Mouse (Mus musculus) left cerebral cortex, postnatal 10 days (tissue): ENCODE data around the gene 2210016F16Rik. TPM values are rescaled to one million over a fixed set of nuclear protein-coding genes. Genes with fewer than 3 reads are reported as not detected.
"Not testable (repeated sequence)": the region's sequence is repeated elsewhere in the genome, so short reads cannot be mapped to it uniquely, and the experiment has no call there.

ENCODE experiments used
- DNase-seq, 2 experiments: peaks; one replicate each; pipeline ENCODE4 v3.0.0; 2021 to 2022; ENCODE audit warnings: low spot score in 2 of 2, mixed read lengths in 1 of 2; ENCODE audit errors: extremely low spot score in 1 of 2
- intact Hi-C: fragments of 180-260 bp; cut with DNase I; formaldehyde crosslinking; loops from one replicate; pipeline ENCODE4 v1.15.1; 2025
- total RNA-seq, 2 experiments: library from RNA; stranded (reverse); gene quantifications; 2 replicates each; pipeline ENCODE4 v1.2.3; 2021

Gene 2210016F16Rik
- total RNA-seq, 2 experiments from 2014 or later, result 4.7 to 5.6 TPM

DNA sequence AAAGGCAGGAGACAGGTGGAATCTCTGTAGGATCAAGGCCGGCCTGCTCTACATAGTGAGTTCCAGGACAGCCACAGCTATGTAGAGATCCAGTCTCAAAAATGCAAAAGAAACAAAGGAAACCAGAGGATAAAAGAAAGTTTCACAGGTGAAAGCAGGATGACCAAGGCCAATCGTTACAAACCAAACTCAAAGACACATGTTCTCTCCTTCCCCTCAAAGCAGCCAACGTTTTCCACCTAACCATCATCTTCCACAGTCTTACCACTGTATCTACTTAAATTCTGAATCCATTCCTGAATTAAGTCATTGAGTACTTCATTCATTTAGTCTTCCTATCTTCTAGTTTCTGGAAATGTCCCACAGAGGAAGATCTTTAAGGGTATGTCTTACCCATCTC is 3.4 kb upstream of the 2210016F16Rik start:
- DNase-seq, result no peak
- intact Hi-C loops, result loop anchor here (5.0 kb wide), 3 partner anchors 101 to 231 kb away; partner anchors contain the start of gene Idnk

DNA sequence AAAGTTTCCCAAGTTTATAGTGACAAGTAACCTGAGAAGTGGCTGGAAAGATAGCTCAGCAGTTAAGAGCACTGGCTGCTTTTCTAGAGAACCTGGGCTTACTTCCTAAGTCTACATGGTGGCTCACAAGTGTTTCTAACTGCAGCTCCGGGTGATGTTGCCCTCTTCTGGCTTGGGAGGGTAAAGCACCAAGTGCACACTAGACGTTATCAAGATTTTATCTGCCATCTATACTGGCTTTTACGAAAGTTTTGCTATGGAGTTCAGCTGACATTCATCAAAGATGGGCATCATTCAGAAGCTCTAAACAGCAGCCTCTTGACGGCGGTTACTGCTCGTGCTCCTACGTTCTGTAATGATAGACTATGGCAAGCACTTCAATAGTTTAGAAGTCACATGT is 2.9 kb upstream of the 2210016F16Rik start:
- peak; percentile 70 to 77 for DNase-seq
- intact Hi-C loops, result loop anchor here (5.0 kb wide), 3 partner anchors 101 to 231 kb away; partner anchors contain the start of gene Idnk

DNA sequence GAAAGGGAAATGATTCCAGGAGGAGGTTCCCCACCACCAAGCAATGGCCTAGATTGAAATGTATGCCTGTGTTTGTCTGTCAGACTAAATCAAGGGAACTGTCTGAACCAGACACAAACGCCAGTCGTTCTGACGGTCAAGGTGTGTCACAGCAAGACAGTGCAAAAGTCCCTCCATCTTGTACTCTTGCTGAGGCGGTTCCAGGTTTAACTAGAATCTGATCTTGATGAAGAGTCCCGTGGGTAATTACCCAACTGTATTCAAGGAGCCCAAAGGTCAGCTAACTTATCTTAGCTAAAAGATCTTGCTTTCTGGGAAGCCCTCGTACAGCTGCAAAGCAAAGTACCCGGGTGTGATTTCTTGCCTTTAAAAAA is 509 bp upstream of the 2210016F16Rik start:
- intact Hi-C loops, result loop anchor here (5.0 kb wide), 3 partner anchors 98 to 228 kb away; partner anchors contain the start of gene Idnk
- DNase-seq, result no peak

DNA sequence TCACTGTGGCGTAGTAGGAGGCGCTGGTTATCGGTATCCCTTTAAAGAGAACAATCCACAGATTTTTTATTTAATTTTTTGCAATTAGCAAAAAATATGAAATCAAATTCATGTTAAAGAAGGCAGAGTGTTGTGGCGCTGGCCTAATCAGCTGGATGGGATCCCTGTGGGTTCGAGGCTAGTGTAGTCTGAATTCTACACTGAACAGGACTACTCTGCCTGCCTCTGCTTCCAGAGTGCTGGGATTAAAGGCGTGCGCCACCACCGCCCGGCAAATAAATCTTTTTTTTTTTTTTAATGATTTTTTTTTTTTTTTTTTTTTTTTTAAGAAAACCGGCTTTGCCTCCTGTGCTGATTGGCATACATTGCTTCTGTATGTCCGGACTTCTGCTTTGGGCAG is 654 bp downstream of the 2210016F16Rik start:
- no peak for DNase-seq
- intact Hi-C loops, result no loop called here

DNA sequence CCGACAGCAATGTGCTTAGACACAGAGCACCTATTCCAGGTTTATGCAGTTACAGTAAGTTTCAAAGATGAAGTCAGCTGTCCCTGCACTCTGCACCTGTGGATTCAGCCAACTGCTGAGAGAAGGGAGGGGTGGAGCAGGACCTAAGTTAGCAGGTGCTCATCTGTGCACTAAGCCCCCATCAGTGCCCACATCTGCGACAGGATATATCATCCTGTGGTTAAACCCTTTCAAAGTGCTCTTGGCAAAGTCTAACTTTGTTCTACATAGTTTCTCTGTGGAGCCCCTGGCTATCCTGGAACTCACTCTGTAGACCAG is 11.9 kb downstream of the 2210016F16Rik start:
- intact Hi-C loops, result no loop called here

DNA sequence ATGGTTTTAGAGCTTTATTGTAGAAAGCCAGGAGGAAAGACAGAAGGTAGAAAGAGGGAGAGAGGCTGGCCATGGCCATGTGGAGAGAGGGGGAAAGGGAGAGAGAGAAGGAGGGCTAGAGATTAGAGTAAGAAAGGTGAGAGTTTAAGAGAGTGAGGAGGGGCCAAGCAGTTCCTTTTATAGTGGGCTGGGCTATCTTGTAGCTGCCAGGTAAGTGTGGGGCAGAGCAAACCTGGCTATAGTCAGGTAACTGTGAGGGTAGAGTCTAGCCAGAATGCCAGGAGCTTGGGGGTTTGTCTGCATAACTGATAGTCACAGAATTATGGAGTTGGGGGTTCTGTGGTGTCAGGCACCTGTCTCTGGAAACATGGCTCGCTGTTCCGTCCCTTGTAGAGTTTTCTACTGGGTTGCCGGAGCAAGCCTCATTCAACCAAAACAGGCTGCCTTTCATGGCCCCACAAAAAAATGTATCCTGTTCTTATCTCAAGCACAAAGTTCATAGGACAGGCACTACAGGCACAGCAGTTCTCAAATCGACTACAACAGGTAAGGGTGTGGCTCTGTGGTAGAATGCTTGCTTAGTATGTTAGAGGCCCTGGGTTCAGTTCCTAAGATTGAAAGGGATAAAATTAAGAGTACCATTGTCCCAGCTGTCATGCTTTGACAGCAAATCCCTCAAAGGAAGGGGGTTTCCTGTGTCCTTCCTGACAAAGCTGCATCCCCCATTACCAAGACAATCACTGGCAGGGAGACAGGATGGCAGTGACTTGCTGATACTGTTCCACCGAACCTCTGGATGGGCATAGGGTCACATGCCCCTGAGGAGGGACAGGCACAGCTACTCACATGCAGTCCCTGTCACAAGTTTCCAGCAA is 12.5 kb downstream of the 2210016F16Rik start:
- no peak for DNase-seq
- intact Hi-C loops, result no loop called here

More for the DNA sequence above, 11.9 kb downstream of the 2210016F16Rik start:
- no peak for DNase-seq

DNA sequence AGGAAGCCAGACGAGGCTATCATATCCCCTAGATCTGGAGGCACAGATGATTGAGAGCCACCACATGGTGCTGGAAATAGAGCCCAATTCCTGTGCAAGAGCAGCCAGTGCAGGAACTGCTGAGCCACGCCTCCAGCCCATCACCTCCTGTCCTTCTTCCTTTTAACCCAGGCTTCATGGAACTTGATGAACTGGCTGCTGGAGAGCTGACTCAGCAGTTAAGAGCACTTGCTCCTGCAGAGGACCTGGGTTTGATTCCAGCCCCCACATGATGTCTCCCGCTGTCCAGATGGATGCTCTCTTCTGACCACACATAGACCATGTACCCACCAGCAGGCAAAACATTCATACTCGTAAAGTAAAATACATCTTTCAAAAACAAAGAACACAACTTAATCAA is 16.2 kb downstream of the 2210016F16Rik start:
- no peak for DNase-seq
- intact Hi-C loops, result no loop called here

DNA sequence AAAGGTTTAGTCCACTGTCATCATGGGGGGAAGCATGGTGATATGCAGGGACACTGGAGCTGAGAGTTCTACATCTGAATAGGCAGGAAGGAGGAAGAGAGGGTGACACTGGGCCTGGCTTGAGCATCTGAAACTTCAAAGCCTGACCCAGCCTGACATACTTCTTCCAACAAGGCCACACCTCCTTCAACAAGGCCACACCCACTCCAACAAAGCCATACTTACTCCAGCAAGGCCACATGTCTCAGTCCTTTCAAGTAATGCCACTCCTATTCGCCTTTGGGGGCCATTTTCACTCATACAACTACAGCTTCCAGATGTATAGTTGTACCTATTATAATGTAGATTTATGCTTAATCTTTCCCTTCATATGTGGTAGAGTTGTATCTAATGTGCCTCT is 17.4 kb downstream of the 2210016F16Rik start:
- intact Hi-C loops, result no loop called here
- no peak for DNase-seq

DNA sequence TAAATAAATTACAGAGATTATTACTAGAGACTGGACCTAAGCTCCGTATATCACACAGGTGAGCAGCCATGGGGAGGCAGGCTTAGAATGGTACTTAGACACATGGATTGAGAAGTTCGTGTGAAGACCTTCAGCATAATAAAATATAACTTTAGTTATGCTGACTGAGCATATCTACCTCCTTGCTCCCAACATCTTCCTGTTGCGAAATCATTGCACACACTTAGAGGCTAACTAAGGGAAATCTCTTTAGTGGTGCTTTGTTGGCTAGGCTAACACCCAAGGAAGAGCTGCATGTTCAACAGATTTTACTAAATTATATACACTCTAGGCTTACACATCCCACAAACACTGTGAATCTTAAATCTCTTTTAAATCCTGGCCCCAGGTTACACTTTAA is 18.7 kb downstream of the 2210016F16Rik start:
- intact Hi-C loops, result no loop called here
- DNase-seq, result no peak

DNA sequence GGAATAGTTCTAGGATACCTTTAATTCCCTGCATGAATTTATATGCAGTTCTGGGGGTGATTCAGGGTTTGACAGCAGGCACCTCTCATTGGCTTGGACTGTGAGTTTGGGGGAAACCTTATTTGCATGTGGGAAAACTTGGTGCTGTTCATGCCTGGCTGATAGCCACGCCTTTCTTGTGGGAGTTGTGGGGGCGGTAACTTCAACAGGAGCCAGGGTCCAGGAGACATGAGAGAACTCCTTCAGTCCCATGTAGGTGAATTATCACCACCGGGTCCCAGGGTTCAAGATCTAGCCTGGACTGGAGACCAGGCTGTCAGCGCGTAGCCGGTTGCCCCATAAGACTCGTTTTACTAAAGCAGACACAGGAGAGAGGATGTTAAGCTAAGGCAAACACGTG is 19.8 kb downstream of the 2210016F16Rik start:
- DNase-seq, intact Hi-C loops: not testable (repeated sequence)

DNA sequence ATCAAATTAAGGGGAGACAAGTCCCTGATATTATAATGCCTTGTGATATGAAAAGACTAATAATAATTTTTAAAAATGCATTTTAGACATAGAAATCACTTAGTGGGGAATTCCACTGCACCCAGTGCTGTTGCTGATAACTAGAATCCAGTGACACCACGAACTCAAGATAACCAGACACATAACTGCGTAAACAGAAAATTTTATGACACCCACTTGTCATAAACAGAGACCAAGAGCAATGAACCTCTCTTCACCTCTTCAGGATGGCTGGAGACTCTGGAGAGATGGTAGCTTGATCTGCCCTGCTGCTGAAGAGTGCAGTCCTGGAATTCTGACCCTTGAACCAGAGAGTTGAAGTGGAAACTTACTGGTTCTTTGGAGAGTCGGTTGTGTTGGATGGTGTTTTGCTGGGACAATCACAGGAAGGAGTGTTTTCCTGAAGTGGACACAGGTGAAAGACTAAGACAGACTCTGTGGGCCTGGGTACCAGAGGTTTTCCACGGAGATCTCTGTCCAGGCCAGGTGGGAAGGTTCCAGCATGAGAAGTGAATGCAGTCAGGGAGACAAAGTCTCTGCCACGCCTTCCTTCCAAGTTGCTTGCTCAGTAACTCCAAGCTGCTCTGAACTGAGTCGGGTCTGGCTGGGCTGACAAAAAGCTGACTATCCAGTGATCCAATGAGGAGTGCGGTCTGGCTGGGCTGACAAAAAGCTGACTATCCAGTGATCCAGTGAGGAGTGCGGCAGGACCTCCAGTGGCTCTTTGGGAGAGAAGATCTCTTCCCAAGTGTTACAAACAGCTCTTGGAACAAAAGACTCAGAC is 20.5 kb downstream of the 2210016F16Rik start:
- intact Hi-C loops, result no loop called here
- no peak for DNase-seq

DNA sequence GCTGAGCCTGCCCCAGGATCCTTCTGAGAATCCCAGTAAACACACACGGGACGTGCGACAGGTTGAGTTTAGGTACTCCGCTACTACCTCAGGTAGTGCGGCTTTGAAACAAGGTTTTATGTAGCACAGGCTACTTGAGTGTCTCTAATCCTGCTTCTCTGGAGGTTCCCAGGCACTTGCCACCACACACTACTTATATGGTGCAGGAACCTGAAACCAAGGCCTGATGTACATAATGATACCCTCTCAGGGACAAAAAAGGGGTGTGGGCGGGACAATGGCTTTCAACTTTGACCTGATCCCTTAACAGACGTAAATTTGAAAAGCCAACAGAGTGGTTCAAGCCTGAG is 25.7 kb downstream of the 2210016F16Rik start:
- intact Hi-C loops, result no loop called here
- DNase-seq, result no peak

DNA sequence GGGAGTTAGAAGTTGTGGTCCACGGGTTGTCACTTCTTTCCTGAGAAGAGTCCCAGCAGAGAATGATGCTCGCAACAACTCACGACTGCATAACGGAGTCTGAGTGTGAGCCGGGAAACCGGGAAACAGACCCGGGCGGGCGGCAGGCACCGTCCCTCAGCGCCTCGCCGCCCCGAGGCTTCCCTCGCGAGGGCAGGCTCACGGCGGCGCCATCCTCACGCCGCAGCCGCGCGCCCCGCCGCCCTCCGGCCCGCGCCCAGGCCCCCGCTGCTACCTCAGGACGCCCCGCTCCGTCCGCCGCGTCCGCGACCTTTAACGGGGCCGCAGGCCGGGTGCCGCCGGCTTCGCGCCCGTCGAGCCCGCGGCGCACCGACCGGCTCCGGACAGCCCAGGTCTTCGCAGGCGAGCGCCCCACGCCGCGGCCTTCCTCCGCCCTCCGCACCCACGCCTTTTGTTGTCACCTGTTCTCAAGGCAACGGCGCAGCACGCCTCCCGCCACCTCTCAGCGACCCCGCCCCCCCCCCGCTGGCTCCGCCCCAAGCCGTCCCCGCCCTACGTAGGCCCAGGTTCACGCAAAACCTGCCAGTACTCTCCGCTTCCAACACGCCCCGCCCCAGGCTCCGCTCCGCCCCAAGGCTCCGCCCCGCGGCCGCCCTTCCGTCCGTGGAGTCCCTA is 26.3 kb downstream of the 2210016F16Rik start, which contains the start of gene Kif27:
Gene Kif27 (minus strand): TSS at position 494 of the 675 bp plus-strand sequence.
- intact Hi-C loops, result no loop called here
- DNase-seq, result peak; percentile 7 to 86

DNA sequence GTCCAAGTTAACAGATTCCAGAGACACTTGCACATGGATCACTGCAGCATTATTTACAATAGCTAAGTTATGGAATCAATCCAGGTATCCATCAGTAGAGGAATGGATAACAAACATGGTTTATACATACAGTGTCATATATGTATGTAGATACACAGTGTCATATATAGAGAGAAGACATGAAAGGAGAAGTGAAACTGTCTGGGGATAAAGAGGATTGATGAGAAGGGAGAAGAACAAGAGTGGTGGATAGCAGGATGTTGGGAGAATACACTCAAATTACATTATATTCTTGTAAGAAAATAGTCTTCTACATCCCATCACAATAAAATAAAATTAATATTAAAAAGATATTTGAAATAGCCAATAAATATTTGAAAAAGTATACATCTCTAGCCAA is 32.0 kb downstream of the 2210016F16Rik start:
- DNase-seq, result no peak
- intact Hi-C loops, result no loop called here

DNA sequence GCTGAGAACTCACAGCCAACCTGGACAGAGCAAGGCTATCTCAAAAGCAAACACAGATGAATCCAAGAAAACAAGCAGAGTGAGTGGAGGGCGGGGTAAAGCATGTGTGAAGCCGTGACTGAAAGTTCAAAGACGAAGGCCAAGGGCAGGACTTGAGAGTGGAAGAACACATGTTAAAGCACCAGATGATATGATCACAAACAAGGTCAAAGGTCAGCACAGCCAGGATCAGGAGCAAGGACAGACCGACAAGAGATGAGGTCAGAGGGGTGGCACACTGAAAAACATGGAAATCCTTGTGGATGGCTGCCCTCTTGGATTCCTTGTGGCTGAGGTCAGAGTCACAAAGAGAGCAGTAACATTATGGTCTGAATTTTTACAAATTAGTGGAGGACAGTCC is 34.4 kb downstream of the 2210016F16Rik start:
- intact Hi-C loops, result no loop called here
- no peak for DNase-seq

DNA sequence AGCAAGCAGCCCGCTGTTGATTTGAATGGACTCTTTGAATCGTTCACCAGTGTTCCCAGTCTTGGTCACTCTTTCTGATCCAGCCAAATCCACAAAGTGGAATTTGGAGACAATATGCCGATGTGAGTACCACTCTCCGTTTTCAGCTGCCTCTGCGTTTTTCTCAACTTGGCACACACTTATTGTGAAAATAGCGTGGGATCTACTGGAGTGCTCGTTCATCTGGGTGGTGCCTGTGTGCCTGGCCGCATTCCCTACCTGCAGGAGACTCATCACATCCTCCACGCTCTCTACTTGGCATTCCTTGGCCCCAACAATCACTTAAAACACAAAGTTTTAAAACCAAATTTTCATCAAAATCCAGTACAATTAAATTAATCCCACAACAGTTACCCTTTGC is 40.5 kb downstream of the 2210016F16Rik start:
- intact Hi-C loops, result no loop called here
- no peak for DNase-seq

DNA sequence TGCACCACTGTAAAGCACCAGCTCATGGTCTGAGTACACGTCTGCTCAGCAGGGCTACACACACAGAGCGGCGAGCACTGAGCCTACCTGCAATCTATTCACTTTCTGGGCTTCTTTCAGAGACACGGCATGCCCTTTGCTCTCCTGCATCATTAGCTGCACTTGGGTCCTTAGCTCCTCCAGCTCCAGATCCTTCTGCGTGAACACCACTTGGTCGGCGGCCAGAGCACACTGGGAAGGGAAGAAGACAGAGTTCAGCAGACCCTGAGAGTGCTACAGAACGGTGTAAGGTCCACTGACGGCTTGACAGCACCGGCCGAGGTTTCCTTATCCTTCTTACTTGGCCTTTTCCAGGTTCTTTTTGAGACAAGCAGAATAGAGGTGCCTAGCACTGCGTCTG is 47.6 kb downstream of the 2210016F16Rik start:
- intact Hi-C loops, result no loop called here
- DNase-seq, result no peak

DNA sequence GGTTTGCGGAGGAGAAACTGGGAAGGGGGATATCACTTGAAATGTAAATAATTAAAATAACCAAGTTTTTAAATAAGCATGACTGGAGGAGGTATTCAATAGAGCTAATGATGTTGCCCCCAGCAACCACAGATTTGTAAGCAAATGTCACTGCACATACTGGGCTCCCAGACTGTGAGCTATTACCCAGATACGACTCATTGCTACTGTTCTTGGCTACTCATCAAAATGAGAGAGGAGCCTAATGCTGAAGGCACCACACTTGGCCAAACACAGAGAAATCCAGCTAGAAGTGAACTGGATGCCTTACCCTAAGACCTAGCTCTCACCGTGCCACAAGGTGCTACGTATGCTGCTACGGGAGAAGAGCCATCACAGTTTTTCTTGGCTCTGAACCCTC is 50.9 kb downstream of the 2210016F16Rik start:
- no peak for DNase-seq

More for the DNA sequence above, 50.9 kb downstream of the 2210016F16Rik start:
- intact Hi-C loops, result no loop called here
